ENCODE assay signal across 19 mouse cellular contexts in the genomic region with DNA sequence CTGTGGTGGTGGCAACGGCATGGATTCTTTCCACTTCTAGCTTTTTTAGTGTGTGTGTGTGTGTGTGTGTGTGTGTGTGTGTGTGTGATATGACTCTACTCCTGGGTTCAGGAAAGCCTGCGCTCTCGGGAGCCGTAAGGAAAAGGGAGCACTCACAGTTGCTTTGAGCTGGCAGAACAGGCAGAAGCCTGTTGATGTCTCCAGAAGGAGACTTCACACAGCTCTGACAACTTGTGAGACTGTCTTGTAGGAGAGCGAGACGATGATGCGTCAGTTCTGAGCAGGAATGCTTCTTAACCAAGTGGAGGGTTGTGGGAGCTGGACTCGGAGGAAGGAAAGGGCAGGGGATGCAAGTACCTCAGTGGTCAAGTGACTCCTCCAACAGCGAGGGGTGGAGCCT. TPM values are rescaled to one million over a fixed set of nuclear protein-coding genes. Genes with fewer than 3 reads are reported as not detected.
"Had no signal": no experiment of that assay in that cellular context is flagged by ENCODE, and none has a peak within 500 bp of the region (broad histone marks: within the 10 kb centered on the region; RNA-seq: fewer than 3 reads in every experiment).

No protein-coding gene starts in this region.

- H3K9me3 ChIP-seq: limb, embryonic 12.5 days; limb, embryonic 15.5 days; midbrain, embryonic 12.5 days; midbrain, embryonic 15.5 days; neural tube, embryonic 12.5 days; neural tube, embryonic 15.5 days had no signal

- ATAC-seq: liver, postnatal 0 days; lung, postnatal 0 days; midbrain, embryonic 15.5 days had no signal

- H3K4me3 ChIP-seq: limb, embryonic 12.5 days; limb, embryonic 15.5 days; midbrain, embryonic 12.5 days; midbrain, embryonic 15.5 days; neural tube, embryonic 12.5 days; neural tube, embryonic 15.5 days had no signal

- H3K4me2 ChIP-seq: limb, embryonic 12.5 days; limb, embryonic 15.5 days; liver, embryonic 11.5 days; lung, embryonic 14.5 days; midbrain, embryonic 12.5 days; midbrain, embryonic 15.5 days; neural tube, embryonic 12.5 days; neural tube, embryonic 15.5 days had no signal

- H3K27me3 ChIP-seq: limb, embryonic 15.5 days; midbrain, embryonic 12.5 days; midbrain, embryonic 15.5 days; neural tube, embryonic 12.5 days; neural tube, embryonic 15.5 days had no signal

- H3K36me3 ChIP-seq: limb, embryonic 12.5 days; limb, embryonic 15.5 days; midbrain, embryonic 12.5 days; midbrain, embryonic 15.5 days; neural tube, embryonic 12.5 days; neural tube, embryonic 15.5 days had no signal

- H3K27ac ChIP-seq: limb, embryonic 12.5 days; limb, embryonic 15.5 days; liver, embryonic 14.5 days; macrophage; midbrain, embryonic 12.5 days; midbrain, embryonic 15.5 days; neural tube, embryonic 12.5 days; neural tube, embryonic 15.5 days had no signal

- H3K4me1 ChIP-seq: limb, embryonic 12.5 days; midbrain, embryonic 12.5 days; midbrain, embryonic 15.5 days; neural tube, embryonic 12.5 days; neural tube, embryonic 15.5 days had no signal

- DNase-seq: kidney, adult 9 months; kidney, postnatal 14 days; kidney, postnatal 4 days; left cerebral cortex, postnatal 4 days; liver, postnatal 0 days; lung, embryonic 14.5 days; thymus, adult 18-20 months; thymus, postnatal 14 days; thymus, postnatal 4 days had no signal

- H3K9ac ChIP-seq: limb, embryonic 12.5 days; limb, embryonic 15.5 days; liver, embryonic 14.5 days; liver, postnatal 0 days; lung, embryonic 14.5 days; midbrain, embryonic 12.5 days; midbrain, embryonic 15.5 days; neural tube, embryonic 12.5 days; neural tube, embryonic 15.5 days had no signal

RNA-seq across cellular contexts. Expression of a gene that starts 10.3 kb away (rescaled TPM):
- polyA plus RNA-seq: macrophage had no signal
